Mouse (Mus musculus) heart, postnatal 36 days (tissue): ENCODE data around the gene Vwa5b1. TPM values are rescaled to one million over a fixed set of nuclear protein-coding genes. Genes with fewer than 3 reads are reported as not detected.

ENCODE experiments used
- DNase-seq, 2 experiments: peaks; one replicate each; pipeline ENCODE4 v3.0.0; 2021 to 2022
- intact Hi-C: fragments of 180-260 bp; cut with DNase I; formaldehyde crosslinking; loops from one replicate; pipeline ENCODE4 v1.15.1; 2025
- total RNA-seq, 2 experiments: library from RNA; stranded (reverse); gene quantifications; 2 replicates each; pipeline ENCODE4 v1.2.3; 2021

The Vwa5b1 gene
- total RNA-seq, 2 experiments from 2014 or later, result not detected

- DNase-seq, result no peak
- intact Hi-C loops, result no loop called here
These were observed 100.1 kb downstream of the Vwa5b1 start for GRCm38 (mm10) chr4:138535610-138536009.

- intact Hi-C loops, result no loop called here
- DNase-seq, result no peak
These were observed 101.8 kb downstream of the Vwa5b1 start for GRCm38 (mm10) chr4:138533877-138534276.

GRCm38 (mm10) chr4:138531761-138532160, 103.9 kb downstream of the Vwa5b1 start:
- DNase-seq, result no peak
- intact Hi-C loops, result no loop called here

- DNase-seq, result no peak
- intact Hi-C loops, result no loop called here
These were observed 105.7 kb downstream of the Vwa5b1 start for GRCm38 (mm10) chr4:138530011-138530410.

GRCm38 (mm10) chr4:138525684-138526083, 110.0 kb downstream of the Vwa5b1 start:
- no peak for DNase-seq
- intact Hi-C loops, result no loop called here

- DNase-seq, result peak in 1 of 2 experiments; percentile 13
- intact Hi-C loops, result no loop called here
These were observed 110.9 kb downstream of the Vwa5b1 start for GRCm38 (mm10) chr4:138524769-138525168.

- DNase-seq, result no peak
- intact Hi-C loops, result no loop called here
These were observed 111.9 kb downstream of the Vwa5b1 start for GRCm38 (mm10) chr4:138523775-138524174.

GRCm38 (mm10) chr4:138522296-138522695, 113.4 kb downstream of the Vwa5b1 start:
- intact Hi-C loops, result no loop called here
- peak; percentile 38 to 45 for DNase-seq

GRCm38 (mm10) chr4:138517153-138517789, 118.4 kb downstream of the Vwa5b1 start:
- intact Hi-C loops, result no loop called here
- no peak for DNase-seq

GRCm38 (mm10) chr4:138516448-138516847, 119.2 kb downstream of the Vwa5b1 start:
- no peak for DNase-seq
- intact Hi-C loops, result no loop called here

Other genes starting within 250 kb of the Vwa5b1 start
- gene Fam43b, start 239.4 kb downstream of the Vwa5b1 start, total RNA-seq, result not detected
- 10 to 100 TPM; 75.2 to 79.0 TPM for gene Mul1, start 201.2 kb downstream of the Vwa5b1 start, total RNA-seq
- 10 to 100 TPM in 1 of 2 experiments, 1 to 10 TPM in 1; 9.9 to 11.0 TPM for gene Camk2n1, start 181.6 kb downstream of the Vwa5b1 start, total RNA-seq
- under 1 TPM in 1 of 2 experiments, not detected in 1; 0.31 TPM for gene Pla2g2c, start 88.9 kb upstream of the Vwa5b1 start, total RNA-seq
- 1 to 10 TPM; 1.5 to 3.1 TPM for gene Ubxn10, start 101.3 kb upstream of the Vwa5b1 start, total RNA-seq
- under 1 TPM in 1 of 2 experiments, not detected in 1; 0.24 TPM for gene Pla2g2f, start 121.7 kb upstream of the Vwa5b1 start, total RNA-seq
- under 1 TPM; 0.30 to 0.36 TPM for gene Pla2g2d, start 139.9 kb upstream of the Vwa5b1 start, total RNA-seq
- 10 to 100 TPM; 27.0 to 32.1 TPM for gene Pla2g5, start 227.6 kb upstream of the Vwa5b1 start, total RNA-seq
- gene Gm13030, start 238.1 kb upstream of the Vwa5b1 start, total RNA-seq, result not detected
- 1 to 10 TPM in 1 of 2 experiments, under 1 TPM in 1; 0.97 to 1.1 TPM for gene Pla2g2e, start 242.1 kb upstream of the Vwa5b1 start, total RNA-seq